Mouse (Mus musculus): ENCODE data around the gene Plin1. TPM values are rescaled to one million over a fixed set of nuclear protein-coding genes. Genes with fewer than 3 reads are reported as not detected.

The Plin1 gene
- polyA plus RNA-seq, 1 experiment from 2014 or later = not detected

DNA sequence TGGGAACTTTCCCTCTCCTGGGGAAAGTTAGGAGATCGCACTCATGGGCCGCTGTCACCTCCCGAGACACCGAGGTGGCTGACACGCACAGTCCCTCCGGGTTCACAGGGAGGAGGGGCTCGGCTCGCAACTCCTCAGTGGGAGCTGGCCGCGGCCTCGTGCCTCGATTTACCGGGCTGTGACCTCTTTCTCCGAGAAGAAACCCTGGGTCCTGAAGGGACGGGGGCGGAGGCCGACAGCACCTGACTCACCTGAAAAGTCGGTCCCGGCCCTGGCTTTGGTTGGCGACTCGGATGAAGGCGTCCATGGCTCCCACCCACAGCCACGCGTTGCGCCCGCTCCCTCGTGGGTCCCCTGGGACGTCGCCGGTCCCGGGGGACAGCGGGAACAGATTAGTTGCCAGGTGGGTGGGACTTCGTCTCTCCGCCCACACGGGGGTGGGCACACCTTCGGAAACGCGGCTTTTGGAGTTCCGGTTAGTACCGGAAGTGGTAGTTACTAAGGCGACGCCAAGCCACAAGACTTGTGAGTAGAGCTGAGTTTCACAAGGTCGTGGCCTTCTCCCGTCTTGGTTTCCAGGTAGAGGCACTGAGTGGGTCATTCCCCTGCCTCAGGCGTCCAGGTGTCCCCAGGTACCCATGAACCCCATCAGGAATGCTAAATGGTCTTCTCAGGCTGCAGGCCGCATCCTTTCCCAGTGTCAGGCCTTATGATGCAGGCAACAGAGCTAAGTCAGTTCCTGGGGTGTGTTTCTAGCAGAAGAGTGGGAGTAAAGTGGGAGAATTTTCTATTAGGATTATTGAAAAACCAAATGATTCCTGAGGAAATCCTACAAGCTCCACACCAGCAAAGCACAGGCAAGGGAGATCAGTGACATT, 10.2 kb upstream of the Plin1 start, which contains the start of the genes Pex11a and Wdr93:
TSS of gene Pex11a (minus strand) at position 473 of the 878 bp plus-strand sequence.
TSS of gene Wdr93 (plus strand) at position 505 of the 878 bp plus-strand sequence.
- no peaks in the 10 kb centered on the region for H3K36me3 ChIP-seq (ENCODE audit: control insufficient read depth, insufficient read depth, low read length)
- no peaks in the 10 kb centered on the region for H3K9me3 ChIP-seq (replicated peaks; ENCODE audit: control insufficient read depth, low read length)
- ATAC-seq (replicated peaks; ENCODE audit: insufficient number of reproducible peaks, low FRiP score, low TSS enrichment) = peak; percentile 65; the same call in 1 of the 2 replicates
- H3K4me2 ChIP-seq = peak within 1 kb of the TSS; percentile 99
- 3% methylated on average over 46 of the region's 46 CpGs for WGBS (ENCODE audit: insufficient replicate concordance)
- 0 out of 2 replicates have a peak, but pooled peaks cover 2% of the 10 kb centered on the region for H3K4me1 ChIP-seq (ENCODE audit: control insufficient read depth, insufficient read depth, low read length)
- H3K27ac ChIP-seq (ENCODE audit: low read depth, low read length) = no peak within 1 kb of the TSS
- peak within 1 kb of the TSS; percentile 82 for H3K4me3 ChIP-seq (ENCODE audit: low read depth, low read length)
- H3K9ac ChIP-seq (ENCODE audit: low read depth, low read length) = peak within 1 kb of the TSS; percentile 78
- no peaks in the 10 kb centered on the region for H3K27me3 ChIP-seq (ENCODE audit: control insufficient read depth, insufficient read depth, low read length)

DNA sequence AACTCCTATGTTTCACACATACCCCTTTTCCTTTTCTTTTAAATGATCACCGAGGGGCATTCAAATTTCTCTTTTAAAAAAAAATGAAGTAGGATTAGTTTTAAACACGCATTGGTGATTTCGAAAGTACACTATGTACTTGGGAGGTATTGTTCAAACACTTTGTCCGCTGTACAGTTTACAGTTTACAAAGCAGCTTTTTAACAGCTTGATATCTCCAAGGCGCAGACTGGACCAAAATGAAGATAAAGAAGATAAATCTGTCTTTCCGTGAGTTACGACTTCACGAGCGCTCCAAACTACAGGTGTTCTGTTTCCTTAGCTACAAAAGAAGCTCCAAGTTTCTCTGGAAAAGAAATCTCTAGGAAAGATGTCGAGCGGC, 9.6 kb upstream of the Plin1 start:
- peak overlapping the region; percentile 82 for H3K4me3 ChIP-seq (ENCODE audit: low read depth, low read length)
- H3K27me3 ChIP-seq (ENCODE audit: control insufficient read depth, insufficient read depth, low read length) = no peaks in the 10 kb centered on the region
- peak overlapping the region; percentile 99 for H3K4me2 ChIP-seq
- 22% methylated on average over 11 of the region's 11 CpGs for WGBS (ENCODE audit: insufficient replicate concordance)
- H3K9ac ChIP-seq (ENCODE audit: low read depth, low read length) = peak overlapping the region; percentile 78
- no peak overlapping the region for H3K27ac ChIP-seq (ENCODE audit: low read depth, low read length)
- H3K9me3 ChIP-seq (replicated peaks; ENCODE audit: control insufficient read depth, low read length) = no peaks in the 10 kb centered on the region
- 0 out of 2 replicates have a peak, but pooled peaks cover 2% of the 10 kb centered on the region for H3K4me1 ChIP-seq (ENCODE audit: control insufficient read depth, insufficient read depth, low read length)
- ATAC-seq (replicated peaks; ENCODE audit: insufficient number of reproducible peaks, low FRiP score, low TSS enrichment) = no peak
- no peaks in the 10 kb centered on the region for H3K36me3 ChIP-seq (ENCODE audit: control insufficient read depth, insufficient read depth, low read length)

DNA sequence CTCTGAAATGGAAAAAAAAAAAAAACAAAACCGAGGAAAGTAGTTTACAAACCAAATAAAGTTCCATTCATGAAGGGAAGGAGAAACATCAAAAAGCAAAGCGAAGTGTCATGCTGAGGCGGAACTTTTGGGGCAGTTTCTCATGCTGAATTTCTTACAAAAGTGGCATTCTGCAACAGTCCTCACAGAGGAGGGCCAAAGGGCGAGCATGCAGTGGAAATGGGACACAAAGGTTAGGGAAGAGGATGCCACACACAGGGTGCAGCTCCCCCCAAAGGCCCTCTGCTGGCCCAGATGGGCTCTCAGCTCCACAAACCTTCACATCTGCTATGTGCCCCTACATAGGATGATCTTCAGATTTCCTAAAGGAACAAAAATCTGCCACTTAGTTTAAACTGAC, 7.6 kb upstream of the Plin1 start:
- Histone ChIP-seq H3K9me3 (replicated peaks; ENCODE audit: control insufficient read depth, low read length) (no peaks in the 10 kb centered on the region), H3K4me2 (no peak overlapping the region), H3K4me3 (ENCODE audit: low read depth, low read length) (no peak overlapping the region), H3K9ac (ENCODE audit: low read depth, low read length) (no peak overlapping the region), H3K4me1 (ENCODE audit: control insufficient read depth, insufficient read depth, low read length) (0 out of 2 replicates have a peak, but pooled peaks cover 2% of the 10 kb centered on the region), H3K27ac (ENCODE audit: low read depth, low read length) (no peak overlapping the region), H3K36me3 (ENCODE audit: control insufficient read depth, insufficient read depth, low read length) (no peaks in the 10 kb centered on the region), H3K27me3 (ENCODE audit: control insufficient read depth, insufficient read depth, low read length) (no peaks in the 10 kb centered on the region)
- ATAC-seq (replicated peaks; ENCODE audit: insufficient number of reproducible peaks, low FRiP score, low TSS enrichment) = no peak
- WGBS (ENCODE audit: insufficient replicate concordance) = 77% methylated on average over 4 of the region's 4 CpGs

DNA sequence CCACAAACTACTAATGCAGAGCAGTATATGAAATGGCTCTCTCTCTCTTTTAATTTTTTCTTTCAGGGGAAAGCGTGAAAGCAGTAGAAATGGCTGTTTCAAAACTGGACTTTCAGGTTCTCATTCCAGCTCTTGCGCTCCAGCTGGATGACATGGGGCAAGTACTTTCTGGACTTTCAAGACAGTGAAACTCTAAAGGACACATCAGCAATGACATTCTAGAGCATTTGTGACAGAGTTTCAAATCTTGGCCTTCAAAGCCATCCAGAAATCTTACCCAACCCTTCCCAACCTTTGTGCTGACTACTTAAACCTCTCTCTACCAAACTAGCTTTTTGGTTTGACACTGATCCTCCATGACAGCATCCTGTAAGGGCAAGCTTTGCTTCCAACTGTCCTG, 6.2 kb upstream of the Plin1 start:
- Histone ChIP-seq H3K27ac (ENCODE audit: low read depth, low read length) (no peak overlapping the region), H3K9me3 (replicated peaks; ENCODE audit: control insufficient read depth, low read length) (no peaks in the 10 kb centered on the region), H3K4me3 (ENCODE audit: low read depth, low read length) (no peak overlapping the region), H3K27me3 (ENCODE audit: control insufficient read depth, insufficient read depth, low read length) (no peaks in the 10 kb centered on the region), H3K4me2 (no peak overlapping the region), H3K9ac (ENCODE audit: low read depth, low read length) (no peak overlapping the region), H3K4me1 (ENCODE audit: control insufficient read depth, insufficient read depth, low read length) (0 out of 2 replicates have a peak, but pooled peaks cover 2% of the 10 kb centered on the region), H3K36me3 (ENCODE audit: control insufficient read depth, insufficient read depth, low read length) (no peaks in the 10 kb centered on the region)
- ATAC-seq (replicated peaks; ENCODE audit: insufficient number of reproducible peaks, low FRiP score, low TSS enrichment) = no peak
- 88% methylated on average over 2 of the region's 2 CpGs for WGBS (ENCODE audit: insufficient replicate concordance)

DNA sequence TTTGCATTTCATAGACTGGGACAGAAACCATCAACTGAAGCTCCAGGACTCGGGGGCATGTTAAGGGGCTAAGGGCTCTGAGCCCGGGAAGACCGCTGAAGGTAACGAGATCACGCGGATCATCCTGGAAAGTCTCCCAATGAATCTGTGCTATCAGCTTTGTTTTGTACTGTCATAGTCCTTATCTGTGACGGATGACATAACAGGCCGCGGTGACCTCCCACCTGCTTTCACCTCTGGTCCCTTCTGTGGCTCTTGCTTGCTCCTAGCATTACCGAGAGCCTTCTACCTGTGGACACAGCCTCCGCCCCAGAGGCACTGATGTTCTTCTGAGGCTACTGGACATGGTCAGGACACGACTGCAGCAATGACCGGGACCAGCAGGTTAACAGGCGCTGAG, 3.8 kb upstream of the Plin1 start:
- WGBS (ENCODE audit: insufficient replicate concordance) = 80% methylated on average over 14 of the region's 14 CpGs

DNA sequence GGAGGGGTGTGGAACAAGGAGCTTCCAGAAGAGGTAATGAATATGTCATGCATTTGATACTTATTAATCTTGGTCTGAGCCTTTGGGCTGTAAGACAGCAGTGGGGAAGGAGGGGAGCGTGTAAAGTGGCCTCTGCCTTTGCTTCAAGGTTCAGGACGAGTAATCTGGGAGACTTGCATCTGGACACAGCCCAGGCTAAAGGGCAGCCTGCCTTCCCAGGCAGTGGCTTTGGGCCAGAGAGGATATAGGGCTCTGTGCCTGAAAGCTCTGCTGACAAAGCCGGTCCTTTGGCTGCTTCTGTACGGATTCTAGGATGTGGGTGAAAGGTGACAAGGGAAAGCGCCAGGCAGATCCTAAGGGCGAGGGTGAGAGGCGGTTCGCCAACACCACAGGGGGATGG, 1.9 kb upstream of the Plin1 start:
- Histone ChIP-seq H3K36me3 (ENCODE audit: control insufficient read depth, insufficient read depth, low read length) (no peaks in the 10 kb centered on the region), H3K9me3 (replicated peaks; ENCODE audit: control insufficient read depth, low read length) (no peaks in the 10 kb centered on the region), H3K27me3 (ENCODE audit: control insufficient read depth, insufficient read depth, low read length) (peaks cover 8% of the 10 kb centered on the region), H3K4me3 (ENCODE audit: low read depth, low read length) (no peak overlapping the region), H3K4me2 (no peak overlapping the region), H3K4me1 (ENCODE audit: control insufficient read depth, insufficient read depth, low read length) (no peaks in the 10 kb centered on the region), H3K9ac (ENCODE audit: low read depth, low read length) (no peak overlapping the region), H3K27ac (ENCODE audit: low read depth, low read length) (no peak overlapping the region)
- no peak for ATAC-seq (replicated peaks; ENCODE audit: insufficient number of reproducible peaks, low FRiP score, low TSS enrichment)
- WGBS (ENCODE audit: insufficient replicate concordance) = 69% methylated on average over 8 of the region's 8 CpGs

More for the DNA sequence above, 3.8 kb upstream of the Plin1 start:
- H3K9ac ChIP-seq (ENCODE audit: low read depth, low read length) = no peak overlapping the region
- no peak overlapping the region for H3K4me3 ChIP-seq (ENCODE audit: low read depth, low read length)
- H3K4me2 ChIP-seq = no peak overlapping the region
- H3K9me3 ChIP-seq (replicated peaks; ENCODE audit: control insufficient read depth, low read length) = no peaks in the 10 kb centered on the region
- H3K27ac ChIP-seq (ENCODE audit: low read depth, low read length) = no peak overlapping the region
- H3K4me1 ChIP-seq (ENCODE audit: control insufficient read depth, insufficient read depth, low read length) = no peaks in the 10 kb centered on the region
- no peak for ATAC-seq (replicated peaks; ENCODE audit: insufficient number of reproducible peaks, low FRiP score, low TSS enrichment)
- no peaks in the 10 kb centered on the region for H3K36me3 ChIP-seq (ENCODE audit: control insufficient read depth, insufficient read depth, low read length)
- peaks cover 5% of the 10 kb centered on the region; the same call in 1 of the 2 replicates for H3K27me3 ChIP-seq (ENCODE audit: control insufficient read depth, insufficient read depth, low read length)

DNA sequence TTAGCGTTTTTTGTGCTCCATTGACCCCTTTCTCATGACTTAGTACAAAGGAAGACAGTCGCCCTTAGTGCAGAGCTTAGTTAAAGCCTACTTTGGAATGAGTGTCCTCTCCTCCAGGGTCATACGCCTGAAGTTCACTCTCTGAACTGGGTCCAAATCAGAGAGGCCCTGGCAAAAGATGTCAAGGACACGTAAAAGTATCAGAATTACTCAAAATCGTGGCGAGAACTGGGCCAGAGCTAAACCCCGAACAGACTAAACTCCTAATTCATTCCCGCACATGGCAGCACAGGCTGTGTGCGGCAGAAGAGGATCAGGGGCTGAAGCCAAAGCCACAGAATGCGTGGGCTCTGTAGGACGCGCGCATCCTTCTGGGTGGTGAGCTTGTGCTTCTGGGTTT, 1.3 kb downstream of the Plin1 start:
- H3K9me3 ChIP-seq (replicated peaks; ENCODE audit: control insufficient read depth, low read length) = no peaks in the 10 kb centered on the region
- no peak for ATAC-seq (replicated peaks; ENCODE audit: insufficient number of reproducible peaks, low FRiP score, low TSS enrichment)
- no peak overlapping the region for H3K27ac ChIP-seq (ENCODE audit: low read depth, low read length)
- H3K4me3 ChIP-seq (ENCODE audit: low read depth, low read length) = no peak overlapping the region
- H3K27me3 ChIP-seq (ENCODE audit: control insufficient read depth, insufficient read depth, low read length) = peaks cover 11% of the 10 kb centered on the region
- 76% methylated on average over 13 of the region's 13 CpGs for WGBS (ENCODE audit: insufficient replicate concordance)
- H3K4me2 ChIP-seq = no peak overlapping the region
- H3K9ac ChIP-seq (ENCODE audit: low read depth, low read length) = no peak overlapping the region
- H3K36me3 ChIP-seq (ENCODE audit: control insufficient read depth, insufficient read depth, low read length) = no peaks in the 10 kb centered on the region
- H3K4me1 ChIP-seq (ENCODE audit: control insufficient read depth, insufficient read depth, low read length) = no peaks in the 10 kb centered on the region

DNA sequence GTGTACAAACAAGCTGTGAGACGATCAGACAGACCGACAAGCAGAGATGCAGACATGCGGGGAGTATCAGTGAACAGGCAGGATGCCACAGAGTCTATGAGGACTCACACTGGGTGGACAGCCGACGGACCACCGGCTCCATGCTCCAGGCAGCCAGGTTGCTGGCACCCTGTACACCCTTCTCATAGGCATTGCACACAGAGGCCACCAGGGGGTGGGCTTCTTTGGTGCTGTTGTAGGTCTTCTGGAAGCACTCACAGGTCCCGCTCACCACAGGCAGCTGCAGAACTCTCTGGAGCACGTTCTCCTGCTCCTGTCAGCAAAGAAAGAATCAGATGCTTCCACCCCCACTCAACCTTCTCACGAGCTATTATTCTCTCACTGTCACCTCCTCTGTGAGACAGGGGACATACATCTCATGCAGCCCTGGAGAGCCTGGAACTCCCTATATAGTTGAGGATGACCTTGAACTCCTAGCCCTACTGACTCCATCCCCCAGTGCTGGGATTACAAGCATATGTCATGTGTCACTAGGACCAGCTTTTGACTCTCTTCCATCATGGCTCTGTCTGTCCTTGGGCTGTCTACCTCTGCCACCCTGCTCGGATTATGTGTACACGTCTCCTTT, 2.8 kb downstream of the Plin1 start:
- 54% methylated on average over 11 of the region's 11 CpGs for WGBS (ENCODE audit: insufficient replicate concordance)

More for the DNA sequence above, 2.8 kb downstream of the Plin1 start:
- no peak overlapping the region for H3K27ac ChIP-seq (ENCODE audit: low read depth, low read length)
- H3K27me3 ChIP-seq (ENCODE audit: control insufficient read depth, insufficient read depth, low read length) = peaks cover 11% of the 10 kb centered on the region
- no peak overlapping the region for H3K4me3 ChIP-seq (ENCODE audit: low read depth, low read length)
- H3K9ac ChIP-seq (ENCODE audit: low read depth, low read length) = no peak overlapping the region
- H3K4me2 ChIP-seq = no peak overlapping the region
- no peaks in the 10 kb centered on the region for H3K4me1 ChIP-seq (ENCODE audit: control insufficient read depth, insufficient read depth, low read length)
- H3K9me3 ChIP-seq (replicated peaks; ENCODE audit: control insufficient read depth, low read length) = no peaks in the 10 kb centered on the region
- no peak for ATAC-seq (replicated peaks; ENCODE audit: insufficient number of reproducible peaks, low FRiP score, low TSS enrichment)
- H3K36me3 ChIP-seq (ENCODE audit: control insufficient read depth, insufficient read depth, low read length) = no peaks in the 10 kb centered on the region
